Mouse (Mus musculus) MEL (cell line): ENCODE data around the gene Cnga3. TPM values are rescaled to one million over a fixed set of nuclear protein-coding genes. Genes with fewer than 3 reads are reported as not detected.

Source experiments
- DNase-seq: peaks from one replicate; pipeline ENCODE4 v3.0.0; 2011; ENCODE audit warnings: low read depth, low spot score
- H3K27ac ChIP-seq: 2 replicates; pipeline ENCODE4 v1.5.1; 2012; ENCODE audit warnings: low read depth, mild to moderate bottlenecking, control low read depth, low read length, moderate library complexity; ENCODE audit not compliant: control insufficient read depth
- H3K27me3 ChIP-seq, 2 experiments: fragments of 150-350 bp in 1 of 2; sonication (generic) in 1 of 2; 2 replicates each; pipeline ENCODE4 v1.6.1; 2012; ENCODE audit warnings: low read length in 2 of 2, mild to moderate bottlenecking in 2 of 2, improper control_type of control experiment in 1 of 2, moderate library complexity in 1 of 2; ENCODE audit not compliant: insufficient read depth in 2 of 2, control insufficient read depth in 1 of 2
- H3K36me3 ChIP-seq, 2 experiments: 2 replicates each; pipeline ENCODE4 v1.6.1; 2012 to 2014; ENCODE audit warnings: low read length in 2 of 2, improper control_type of control experiment in 1 of 2, inconsistent platforms in 1 of 2, mild to moderate bottlenecking in 1 of 2; ENCODE audit not compliant: insufficient read depth in 2 of 2, control insufficient read depth in 1 of 2
- H3K4me1 ChIP-seq, 2 experiments: fragments of 150-350 bp in 1 of 2; sonication (generic) in 1 of 2; 2 replicates each; pipeline ENCODE4 v1.6.1; 2012; ENCODE audit warnings: low read length in 2 of 2, improper control_type of control experiment in 1 of 2, mild to moderate bottlenecking in 1 of 2; ENCODE audit not compliant: insufficient read depth in 2 of 2, control insufficient read depth in 1 of 2
- H3K4me3 ChIP-seq, 2 experiments: fragments of 150-350 bp in 1 of 2; sonication (generic) in 1 of 2; 2 replicates each; pipeline ENCODE4 v1.5.1; 2012; ENCODE audit warnings: low read depth in 2 of 2, low read length in 2 of 2, mild to moderate bottlenecking in 2 of 2, moderate library complexity in 2 of 2, control low read depth in 1 of 2, improper control_type of control experiment in 1 of 2; ENCODE audit not compliant: control insufficient read depth in 1 of 2, insufficient read depth in 1 of 2
- H3K79me2 ChIP-seq: 2 replicates; pipeline ENCODE4 v1.6.1; 2012; ENCODE audit warnings: mild to moderate bottlenecking, low read length, moderate library complexity; ENCODE audit not compliant: control insufficient read depth, poor library complexity, insufficient read depth
- H3K9ac ChIP-seq: 2 replicates; pipeline ENCODE4 v1.6.1; 2012; ENCODE audit warnings: low read depth, mild to moderate bottlenecking, control low read depth, low read length, moderate library complexity; ENCODE audit not compliant: control insufficient read depth, poor library complexity, severe bottlenecking
- H3K9me3 ChIP-seq: fragments of 150-350 bp; sonication (generic); replicated peaks from 2 replicates; pipeline ENCODE4 v1.6.1; 2012; ENCODE audit warnings: mild to moderate bottlenecking, low read length, improper control_type of control experiment, moderate library complexity; ENCODE audit not compliant: insufficient read depth
- CHD2 ChIP-seq: IDR thresholded peaks from 2 replicates; pipeline ENCODE4 v1.6.1; 2011; ENCODE audit warnings: low read length, improper control_type of control experiment
- CTCF ChIP-seq, 3 experiments: IDR thresholded peaks in 2 of 3; conservative IDR thresholded peaks in 1 of 3; 2 replicates each; pipeline ENCODE4 v1.5.1; 2011 to 2012; ENCODE audit warnings: low read length in 3 of 3, low read depth in 2 of 3, mild to moderate bottlenecking in 2 of 3, improper control_type of control experiment in 1 of 3, inconsistent platforms in 1 of 3, mixed read lengths in 1 of 3, moderate library complexity in 1 of 3; ENCODE audit not compliant: control insufficient read depth in 1 of 3, insufficient read depth in 1 of 3, poor library complexity in 1 of 3, severe bottlenecking in 1 of 3
- E2F4 ChIP-seq: IDR thresholded peaks from 2 replicates; pipeline ENCODE4 v1.6.1; 2011; ENCODE audit warnings: low read depth, low read length, improper control_type of control experiment, borderline replicate concordance
- GABPA ChIP-seq: IDR thresholded peaks from 2 replicates; pipeline ENCODE4 v1.6.1; 2012; ENCODE audit warnings: low read depth, mild to moderate bottlenecking, inconsistent platforms, low read length, improper control_type of control experiment, moderate library complexity
- GATA1 ChIP-seq: IDR thresholded peaks from 2 replicates; pipeline ENCODE4 v1.6.1; 2011; ENCODE audit warnings: low read depth, low read length, improper control_type of control experiment
- HCFC1 ChIP-seq: IDR thresholded peaks from 2 replicates; pipeline ENCODE4 v1.6.1; 2012; ENCODE audit warnings: low read depth, mild to moderate bottlenecking, inconsistent platforms, low read length, improper control_type of control experiment, moderate library complexity
- JUND ChIP-seq: IDR thresholded peaks from 2 replicates; pipeline ENCODE4 v1.6.1; 2011; ENCODE audit warnings: low read depth, mild to moderate bottlenecking, improper control_type of control experiment, low read length
- MAFK ChIP-seq: IDR thresholded peaks from 2 replicates; pipeline ENCODE4 v1.6.1; 2011; ENCODE audit warnings: low read depth, mild to moderate bottlenecking, low read length, improper control_type of control experiment, borderline replicate concordance
- MAX ChIP-seq: IDR thresholded peaks from 2 replicates; pipeline ENCODE4 v1.6.1; 2011; ENCODE audit warnings: low read length, improper control_type of control experiment
- MXI1 ChIP-seq: IDR thresholded peaks from 2 replicates; pipeline ENCODE4 v1.6.1; 2011; ENCODE audit warnings: mild to moderate bottlenecking, low read depth, low read length, improper control_type of control experiment
- MYB ChIP-seq: IDR thresholded peaks from 2 replicates; pipeline ENCODE4 v1.6.1; 2011; ENCODE audit warnings: mild to moderate bottlenecking, low read depth, low read length, improper control_type of control experiment
- NELFE ChIP-seq: IDR thresholded peaks from 2 replicates; pipeline ENCODE4 v1.6.1; 2011; ENCODE audit warnings: low read depth, low read length, improper control_type of control experiment
- RAD21 ChIP-seq: IDR thresholded peaks from 2 replicates; pipeline ENCODE4 v1.6.1; 2011; ENCODE audit warnings: mild to moderate bottlenecking, low read depth, low read length, improper control_type of control experiment
- SMC3 ChIP-seq: IDR thresholded peaks from 2 replicates; pipeline ENCODE4 v1.6.1; 2011; ENCODE audit warnings: low read depth, low read length, improper control_type of control experiment
- TAL1 ChIP-seq: IDR thresholded peaks from 2 replicates; pipeline ENCODE4 v1.6.1; 2012; ENCODE audit warnings: mild to moderate bottlenecking, inconsistent platforms, low read length, moderate library complexity, mixed read lengths
- UBTF ChIP-seq: IDR thresholded peaks from 2 replicates; pipeline ENCODE4 v1.6.1; 2012; ENCODE audit warnings: low read depth, mild to moderate bottlenecking, inconsistent platforms, low read length, improper control_type of control experiment, moderate library complexity, borderline replicate concordance; ENCODE audit not compliant: insufficient read depth
- USF1 ChIP-seq: IDR thresholded peaks from 2 replicates; pipeline ENCODE4 v1.6.1; 2014; ENCODE audit warnings: low read depth, mild to moderate bottlenecking, inconsistent platforms, low read length, improper control_type of control experiment, moderate library complexity
- USF2 ChIP-seq, 2 experiments: IDR thresholded peaks; 2 replicates each; pipeline ENCODE4 v1.6.1; 2011 to 2012; ENCODE audit warnings: improper control_type of control experiment in 2 of 2, low read length in 2 of 2, borderline replicate concordance in 1 of 2, inconsistent platforms in 1 of 2, low read depth in 1 of 2, mild to moderate bottlenecking in 1 of 2; ENCODE audit not compliant: insufficient read depth in 1 of 2
- ZC3H11A ChIP-seq: IDR thresholded peaks from 2 replicates; pipeline ENCODE4 v1.6.1; 2012; ENCODE audit warnings: low read depth, mild to moderate bottlenecking, inconsistent platforms, low read length, improper control_type of control experiment
- ZKSCAN1 ChIP-seq: IDR thresholded peaks from 2 replicates; pipeline ENCODE4 v1.6.1; 2012; ENCODE audit warnings: low read depth, mild to moderate bottlenecking, inconsistent platforms, low read length, improper control_type of control experiment, moderate library complexity
- ZNF384 ChIP-seq: IDR thresholded peaks from 2 replicates; pipeline ENCODE4 v1.6.1; 2012; ENCODE audit warnings: low read depth, mild to moderate bottlenecking, inconsistent platforms, low read length, improper control_type of control experiment
- polyA plus RNA-seq, 2 experiments: library from polyadenylated mRNA; stranded (reverse) in 1 of 2; unstranded in 1 of 2; fragments of >175 nt in 1 of 2; fragments of >200 nt in 1 of 2; gene quantifications; 2 replicates each; pipeline versions ENCODE4 v1.2.1 to v1.2.4; 2012; ENCODE audit warnings: low replicate concordance in 2 of 2, low read depth in 1 of 2; ENCODE audit not compliant: insufficient read length in 2 of 2, insufficient read depth in 1 of 2, missing spikeins in 1 of 2
- total RNA-seq: library from RNA; depleted of rRNA; stranded (reverse); fragments of 300-350 nt; gene quantifications from 2 replicates; pipeline ENCODE4 v1.2.3, GENCODE M21; 2012

Gene Cnga3
- total and polyA plus RNA-seq, 3 experiments: 0.04 TPM; not detected in 2

- H3K9ac ChIP-seq: no peak overlapping the region
- H3K27ac ChIP-seq: no peak overlapping the region
- no peaks in the 10 kb centered on the region for H3K79me2 ChIP-seq
- H3K27me3 ChIP-seq: no peaks in the 10 kb centered on the region
- H3K4me1 ChIP-seq: peaks cover 0 to 5% of the 10 kb centered on the region in 2 experiments; a peak in 1 of 4 replicates
- no peaks in the 10 kb centered on the region for H3K9me3 ChIP-seq
- H3K4me3 ChIP-seq: no peak overlapping the region
- no peaks in the 10 kb centered on the region for H3K36me3 ChIP-seq
- no peak for DNase-seq
- TF ChIP-seq MXI1 (no peak), SMC3 (no peak), TAL1 (no peak), ZC3H11A (no peak), MYB (no peak), NELFE (no peak), HCFC1 (no peak), ZNF384 (no peak), MAFK (no peak), GABPA (no peak), USF2 (IDR thresholded peaks at IDR 0.05; ENCODE audit: borderline replicate concordance in 1 of 2, insufficient read depth in 1 of 2, low read depth in 1 of 2, low read length in 2 of 2) (no peak), E2F4 (no peak), GATA1 (no peak), CTCF (IDR thresholded peaks at IDR 0.05 in 2 of 3, conservative IDR thresholded peaks at IDR 0.05 in 1 of 3; ENCODE audit: control insufficient read depth in 1 of 3, insufficient read depth in 1 of 3, low read depth in 2 of 3, low read length in 3 of 3, poor library complexity in 1 of 3, severe bottlenecking in 1 of 3) (no peak), UBTF (no peak), RAD21 (no peak), USF1 (no peak)
- TF ChIP-seq, all 39 proteins: peak for 0
Observed at GRCm38 (mm10) chr1:37231295-37231701, 17.1 kb downstream of the Cnga3 start.

GRCm38 (mm10) chr1:37239045-37239635 lies 24.9 kb downstream of the Cnga3 start:
- Histone ChIP-seq H3K9me3 (no peaks in the 10 kb centered on the region), H3K27ac (no peak overlapping the region), H3K4me3 (no peak overlapping the region), H3K9ac (no peak overlapping the region), H3K4me1 (peaks cover 2 to 9% of the 10 kb centered on the region in 2 experiments; a peak in 3 of 4 replicates), H3K79me2 (no peaks in the 10 kb centered on the region), H3K27me3 (no peaks in the 10 kb centered on the region), H3K36me3 (peaks cover 0 to 2% of the 10 kb centered on the region in 2 experiments; a peak in 2 of 4 replicates)
- DNase-seq: no peak
- no peak for TF ChIP-seq MAX
- TF ChIP-seq NELFE: no peak
- no peak for TF ChIP-seq HCFC1
- no peak for TF ChIP-seq ZKSCAN1
- TF ChIP-seq CHD2: no peak
- TF ChIP-seq JUND: no peak
